Mouse (Mus musculus) heart, postnatal 0 days (tissue): ENCODE data around the gene Tmbim1.

Experiments used
- CTCF ChIP-seq: IDR thresholded peaks from 2 replicates; pipeline ENCODE4 v1.5.1; 2016; ENCODE audit warnings: antibody characterized with exemption, control low read depth, low read depth
- EP300 ChIP-seq: IDR thresholded peaks from 2 replicates; pipeline ENCODE4 v1.6.1; 2016; ENCODE audit warnings: antibody characterized with exemption, low read depth

- no peak for TF ChIP-seq CTCF
- TF ChIP-seq EP300, result no peak
Observed at GRCm38 (mm10) chr1:74289248-74289647, 16.2 kb downstream of the Tmbim1 start.
